Mouse (Mus musculus): ENCODE data around the gene Txlnb.
"Not testable (repeated sequence)": the region's sequence is repeated elsewhere in the genome, so short reads cannot be mapped to it uniquely, and the experiment has no call there.

Txlnb gene

GRCm38 (mm10) chr10:17795767-17796631, at the start of gene Txlnb:
Gene Txlnb, plus strand, starts transcription at chr10:17796226.
- DNase-seq, result peak; percentile 74

GRCm38 (mm10) chr10:17752478-17752877, 43.5 kb upstream of the Txlnb start:
- no peak for DNase-seq

DNA sequence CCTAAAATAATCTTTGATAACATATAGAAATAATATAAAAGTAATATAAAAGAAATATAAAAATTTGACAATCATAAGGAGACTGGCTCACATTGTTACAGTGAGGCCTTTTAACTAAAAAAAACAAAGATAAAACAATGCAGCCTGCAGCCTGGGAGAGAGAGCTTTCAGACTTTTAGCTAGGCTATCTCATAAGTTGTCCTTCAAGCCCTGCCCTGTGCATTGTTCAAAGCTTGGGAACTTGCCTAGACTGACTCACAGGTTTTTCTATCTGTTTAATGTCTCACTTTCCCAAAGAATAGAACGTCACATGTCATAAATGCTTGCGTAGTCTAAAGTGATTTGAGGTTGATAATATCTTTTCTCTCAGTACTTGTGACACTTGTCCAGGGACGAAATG, 36.3 kb upstream of the Txlnb start:
- no peak for DNase-seq

DNA sequence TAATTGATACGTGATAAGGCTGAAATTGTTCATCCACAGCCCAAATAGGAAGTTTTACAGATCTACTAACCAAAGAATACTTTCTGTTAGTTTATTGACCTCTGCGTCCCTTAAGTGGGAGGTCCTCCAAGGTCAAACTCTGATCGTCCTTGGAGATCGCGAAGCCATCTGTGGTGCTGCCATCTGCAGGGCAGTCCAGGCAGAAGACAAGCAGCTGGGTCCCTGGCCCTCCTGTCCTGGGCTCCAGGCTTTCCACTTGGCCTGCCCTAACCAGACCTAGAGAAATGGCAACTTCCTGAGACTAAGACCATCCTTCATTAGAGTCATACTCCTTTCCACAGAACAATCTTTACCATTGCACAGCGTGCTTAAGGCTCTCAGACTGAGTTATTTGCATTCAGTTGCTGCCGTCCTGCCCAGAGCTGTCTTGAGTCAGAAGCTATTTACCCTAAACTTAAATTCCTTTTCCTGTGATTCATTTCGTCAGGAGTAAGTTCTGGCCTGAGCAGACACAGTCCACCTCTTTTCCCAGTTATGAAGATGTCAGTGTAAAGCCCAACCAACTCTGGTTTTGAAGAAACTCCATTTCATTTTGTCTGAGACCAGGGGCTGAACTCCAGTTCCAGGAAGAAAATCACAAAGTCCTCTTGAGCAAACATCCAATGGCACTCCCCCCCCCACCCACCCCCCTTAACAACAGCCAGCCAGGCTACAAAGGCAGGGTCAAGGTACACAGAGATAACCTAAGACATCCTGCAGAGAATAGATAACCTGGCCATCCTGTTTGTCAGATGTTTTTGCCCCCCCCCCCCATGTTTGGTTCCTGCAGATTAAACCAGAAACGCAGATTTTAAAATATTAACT, 35.0 kb upstream of the Txlnb start:
- DNase-seq, result no peak

- DNase-seq, result no peak
These were observed 34.4 kb upstream of the Txlnb start for GRCm38 (mm10) chr10:17761652-17762051.

GRCm38 (mm10) chr10:17762946-17763345, 33.1 kb upstream of the Txlnb start:
- DNase-seq, result no peak

DNA sequence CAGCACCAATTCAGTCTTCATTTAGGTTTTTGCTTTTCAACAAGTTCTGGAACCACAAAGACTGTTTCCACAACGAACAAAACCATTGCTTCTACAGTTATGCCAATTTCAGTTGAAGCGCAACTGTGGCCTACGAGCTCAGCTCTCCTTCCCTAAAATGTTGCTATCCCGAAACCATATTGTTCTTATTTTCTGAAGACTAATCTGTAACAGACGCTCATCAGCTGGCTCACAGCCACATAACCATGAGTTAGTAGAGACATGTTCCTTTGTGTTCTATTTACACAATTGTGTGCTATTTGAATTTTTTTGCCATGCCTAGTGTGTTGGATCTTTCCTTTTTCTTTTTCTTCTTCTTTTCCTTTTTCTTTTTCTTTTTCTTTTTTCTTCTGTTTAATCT, 26.2 kb upstream of the Txlnb start:
- no peak for DNase-seq

- DNase-seq, result peak; percentile 15
These were observed 23.7 kb upstream of the Txlnb start for GRCm38 (mm10) chr10:17772364-17772763.

DNA sequence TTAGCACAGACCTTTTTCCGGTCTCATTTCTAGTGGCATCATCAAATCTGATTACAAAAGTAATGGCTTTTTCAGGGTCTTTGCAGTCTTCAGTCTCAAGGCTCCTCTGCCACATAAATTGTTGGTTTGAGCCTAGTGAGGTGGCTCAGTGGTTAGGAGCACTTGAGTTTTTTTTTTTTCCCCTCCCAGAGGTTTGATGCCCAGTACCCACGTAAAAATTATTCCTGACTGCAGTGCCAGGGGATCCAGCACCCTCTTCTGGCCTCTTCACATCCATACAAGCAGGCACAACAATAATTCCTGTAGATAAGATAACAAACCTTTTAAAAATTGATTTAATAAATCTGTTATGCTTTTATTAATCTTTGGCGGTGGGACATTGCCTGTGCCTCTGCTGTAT, 21.7 kb upstream of the Txlnb start:
- DNase-seq, result no peak

DNA sequence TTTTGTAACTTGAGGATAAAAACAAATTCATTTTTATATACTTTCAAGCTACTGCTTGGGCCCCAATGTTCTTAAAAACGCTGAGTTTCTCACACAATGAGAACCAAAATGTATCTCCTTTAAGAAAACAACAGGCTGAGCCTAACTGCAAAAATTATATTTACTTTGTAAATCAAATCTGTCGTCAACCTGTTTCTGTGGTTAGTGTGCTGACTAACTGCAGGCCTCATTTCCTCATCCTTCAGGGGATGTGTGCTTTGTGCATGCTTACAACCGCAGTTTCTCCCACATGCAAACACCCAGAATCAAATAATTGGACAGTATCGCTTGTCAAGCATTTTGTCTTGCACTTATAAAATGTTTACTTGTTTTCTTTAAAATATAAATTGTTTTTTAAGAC, 20.9 kb upstream of the Txlnb start:
- no peak for DNase-seq

DNA sequence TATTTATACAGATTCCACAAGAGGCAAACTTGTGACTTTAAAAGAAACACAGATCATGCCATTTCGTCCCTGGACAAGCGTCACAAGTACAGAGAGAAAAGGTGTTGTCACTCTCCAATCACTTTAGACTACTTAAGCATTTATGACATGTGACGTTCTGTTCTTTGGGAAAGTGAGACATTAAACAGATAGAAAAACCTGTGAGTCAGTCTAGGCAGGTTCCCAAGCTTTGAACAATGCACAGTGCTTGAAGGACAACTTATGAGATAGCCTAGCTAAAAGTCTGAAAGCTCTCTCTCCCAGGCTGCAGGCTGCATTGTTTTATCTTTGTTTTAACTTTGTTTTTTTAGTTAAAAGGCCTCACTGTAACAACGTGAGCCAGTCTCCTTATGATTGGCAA, 19.3 kb upstream of the Txlnb start:
- DNase-seq, result not testable (repeated sequence)

- no peak for DNase-seq
These were observed 9.3 kb upstream of the Txlnb start for GRCm38 (mm10) chr10:17786771-17787170.

GRCm38 (mm10) chr10:17787938-17788337, 8.1 kb upstream of the Txlnb start:
- DNase-seq, result no peak

DNA sequence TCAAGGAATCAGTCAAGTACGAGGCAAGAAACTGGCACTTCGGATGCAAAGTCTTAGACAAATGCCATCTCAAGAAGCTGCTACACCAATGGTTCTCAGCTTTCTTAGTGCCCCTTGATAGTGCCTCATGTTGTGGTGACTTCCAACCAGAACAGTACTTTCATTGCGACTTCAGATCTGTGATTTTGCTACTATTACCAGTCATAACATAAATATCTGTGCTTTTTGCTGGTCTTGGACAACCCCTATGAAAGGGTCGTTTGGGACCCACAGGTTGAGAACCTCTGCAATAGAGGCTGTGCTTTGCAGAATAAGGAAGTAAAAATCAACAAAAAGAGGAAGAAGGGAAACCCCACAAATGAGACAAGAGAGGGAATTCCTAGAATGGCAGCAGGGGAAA, 7.7 kb upstream of the Txlnb start:
- no peak for DNase-seq

DNA sequence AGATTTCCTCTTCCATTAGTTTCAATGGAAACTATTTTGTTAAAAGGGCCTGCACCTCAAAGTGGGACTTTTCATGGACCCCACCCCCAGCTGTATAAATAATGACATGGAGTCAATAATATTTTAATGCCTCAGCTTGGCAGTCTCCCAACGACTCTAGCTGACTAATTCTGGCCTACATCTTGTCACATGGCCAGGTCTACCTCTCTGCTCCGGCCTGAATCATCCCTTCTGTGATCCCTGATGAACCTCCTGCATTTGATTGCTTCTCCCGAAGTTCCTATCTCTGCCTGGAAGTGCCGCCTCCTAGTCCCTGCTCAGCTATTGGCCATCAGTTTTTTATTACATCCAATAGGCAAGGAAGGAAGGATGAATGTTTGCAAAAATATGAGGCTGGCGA, 2.1 kb upstream of the Txlnb start:
- no peak for DNase-seq

DNA sequence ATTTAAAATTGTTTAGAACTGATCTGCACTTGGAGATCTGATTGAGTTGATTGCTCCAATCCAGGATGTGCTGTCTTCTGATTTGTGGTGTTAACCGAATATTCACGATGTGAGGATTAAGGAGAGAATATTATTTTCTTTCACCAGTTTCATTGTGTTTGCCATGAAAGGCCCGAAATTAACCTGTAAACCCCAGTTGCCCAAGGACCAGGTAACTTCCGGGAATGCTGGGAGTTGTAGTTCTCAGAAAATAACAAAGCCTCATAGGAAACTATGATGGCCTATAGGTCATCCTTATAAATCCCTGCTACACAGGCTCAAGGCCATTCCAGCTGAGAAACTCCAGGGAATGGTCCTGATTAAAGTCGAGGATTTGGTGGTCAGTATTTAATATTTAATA, 1.6 kb upstream of the Txlnb start:
- no peak for DNase-seq

GRCm38 (mm10) chr10:17795227-17795626, 799 bp upstream of the Txlnb start:
- DNase-seq, result no peak

DNA sequence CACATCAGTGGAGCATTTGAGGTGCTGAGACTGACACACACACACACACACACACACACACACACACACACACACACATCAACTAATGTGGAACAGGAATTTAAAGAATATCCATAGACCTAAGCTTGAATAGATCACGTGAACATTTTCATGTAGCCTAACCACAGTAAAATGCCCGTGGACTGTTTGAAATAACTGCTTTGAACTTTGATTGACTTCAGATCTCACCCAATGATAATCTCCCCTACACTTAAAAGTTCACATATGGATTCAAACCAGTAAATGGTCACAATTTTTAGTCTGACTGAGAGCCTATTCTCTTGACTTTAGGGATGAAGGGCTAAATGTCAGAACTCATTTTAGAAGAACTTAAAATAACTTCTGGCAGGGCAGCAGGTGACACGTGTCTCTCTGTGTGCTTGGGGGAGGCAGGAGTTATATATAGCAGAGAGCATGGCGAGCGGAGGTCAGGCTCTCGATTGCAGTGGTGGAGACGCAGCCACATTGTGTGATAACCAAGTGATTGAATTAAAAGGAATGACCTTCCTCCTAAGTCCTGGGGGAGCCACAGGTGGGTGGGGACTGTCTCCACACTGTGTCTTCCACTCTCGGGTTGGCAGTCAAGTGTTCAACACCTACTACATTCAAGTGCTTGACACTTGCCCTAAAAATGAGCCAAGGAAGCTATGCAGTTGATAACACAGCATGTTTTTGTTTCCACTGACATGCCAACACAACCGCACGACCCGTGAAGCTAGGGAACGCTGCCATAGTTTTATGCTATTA, 1.0 kb downstream of the Txlnb start:
- DNase-seq, result no peak

- no peak for DNase-seq
These were observed 1.7 kb downstream of the Txlnb start for GRCm38 (mm10) chr10:17797681-17798080.

DNA sequence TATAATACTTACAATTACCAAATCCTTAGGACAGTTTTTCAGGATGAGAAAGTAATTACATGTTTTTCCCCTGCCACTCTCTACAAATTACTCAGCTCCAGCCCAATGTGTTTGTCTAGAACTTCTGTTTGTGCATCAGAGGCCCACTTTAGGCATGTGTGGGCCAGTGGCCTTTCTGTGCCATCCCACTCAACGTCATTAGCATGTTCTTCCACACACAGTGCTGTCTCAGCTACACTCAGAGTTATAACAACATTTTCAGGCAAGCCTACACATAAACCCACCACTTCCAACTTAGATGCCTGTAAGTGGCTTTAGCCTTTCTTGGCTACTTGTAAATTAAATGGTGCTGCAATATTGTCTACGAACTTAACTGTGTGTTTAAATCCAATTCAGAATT, 5.8 kb downstream of the Txlnb start:
- no peak for DNase-seq

GRCm38 (mm10) chr10:17808526-17808925, 12.5 kb downstream of the Txlnb start:
- DNase-seq, result no peak

DNA sequence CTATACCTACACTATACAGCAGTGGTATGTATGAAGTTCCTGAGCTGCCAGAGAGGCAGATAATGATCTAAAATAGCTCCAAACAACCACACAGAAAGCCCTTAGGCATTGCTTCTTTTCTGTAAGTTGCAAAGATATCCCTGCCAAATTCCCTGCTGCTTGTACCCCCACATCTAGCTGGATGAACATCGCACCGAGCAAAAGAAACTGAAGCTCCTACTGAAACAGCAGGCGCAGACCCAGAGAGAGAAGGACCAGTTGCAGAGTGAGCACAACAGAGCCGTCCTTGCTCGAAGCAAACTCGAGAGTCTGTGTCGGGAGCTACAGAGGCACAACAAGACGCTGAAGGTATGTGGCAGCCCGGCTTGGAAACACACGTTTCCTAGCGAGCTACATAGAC, 19.0 kb downstream of the Txlnb start:
- no peak for DNase-seq

- DNase-seq, result not testable (repeated sequence)
These were observed 24.4 kb downstream of the Txlnb start for GRCm38 (mm10) chr10:17820422-17820821.
